Mouse (Mus musculus): ENCODE results near the gene Hira.
A peak's percentile ranks its signal among the peaks of the same experiment; 100 is the strongest.
"Not testable (repeated sequence)": the region's sequence is repeated elsewhere in the genome, so short reads cannot be mapped to it uniquely, and the experiment has no call there.

Hira gene

GRCm38 (mm10) chr16:18927963-18928362 is 51.1 kb downstream of the Hira start:
- DNase-seq: no peak

GRCm38 (mm10) chr16:18938321-18939082 is 61.7 kb downstream of the Hira start:
- no peak for DNase-seq

- DNase-seq: no peak
These were observed 67.1 kb downstream of the Hira start for GRCm38 (mm10) chr16:18943906-18944305.

GRCm38 (mm10) chr16:18948941-18949340 is 72.1 kb downstream of the Hira start:
- DNase-seq: no peak

GRCm38 (mm10) chr16:18950351-18950750 is 73.5 kb downstream of the Hira start:
- no peak for DNase-seq

GRCm38 (mm10) chr16:18952813-18953212 is 76.0 kb downstream of the Hira start:
- DNase-seq: no peak

GRCm38 (mm10) chr16:18955070-18955469 is 78.2 kb downstream of the Hira start:
- DNase-seq: no peak

- DNase-seq: no peak
These were observed 86.6 kb downstream of the Hira start for GRCm38 (mm10) chr16:18963486-18963885.

GRCm38 (mm10) chr16:18969420-18970128 is 92.7 kb downstream of the Hira start:
- no peak for DNase-seq

- DNase-seq: no peak
These were observed 94.0 kb downstream of the Hira start for GRCm38 (mm10) chr16:18970837-18971236.

GRCm38 (mm10) chr16:18975665-18976064 is 98.8 kb downstream of the Hira start:
- DNase-seq: not testable (repeated sequence)

GRCm38 (mm10) chr16:18976315-18976714 is 99.5 kb downstream of the Hira start:
- DNase-seq: no peak

- no peak for DNase-seq
These were observed 109.5 kb downstream of the Hira start for GRCm38 (mm10) chr16:18986381-18986780.

GRCm38 (mm10) chr16:18986860-18987259 is 110.0 kb downstream of the Hira start:
- DNase-seq: no peak

GRCm38 (mm10) chr16:19002610-19003389 is 126.0 kb downstream of the Hira start:
- DNase-seq: peak; percentile 0

- DNase-seq: no peak
These were observed 126.9 kb downstream of the Hira start for GRCm38 (mm10) chr16:19003757-19004156.

- no peak for DNase-seq
These were observed 128.5 kb downstream of the Hira start for GRCm38 (mm10) chr16:19005298-19005697.

- no peak for DNase-seq
These were observed 129.9 kb downstream of the Hira start for GRCm38 (mm10) chr16:19006715-19007114.

GRCm38 (mm10) chr16:19007186-19007591 is 130.4 kb downstream of the Hira start:
- not testable (repeated sequence) for DNase-seq

GRCm38 (mm10) chr16:19010710-19011109 is 133.9 kb downstream of the Hira start:
- no peak for DNase-seq

- no peak for DNase-seq
These were observed 136.7 kb downstream of the Hira start for GRCm38 (mm10) chr16:19013550-19013949.

- no peak for DNase-seq
These were observed 137.8 kb downstream of the Hira start for GRCm38 (mm10) chr16:19014650-19015049.
